Mouse (Mus musculus): ENCODE data around the gene Sptb.

Sptb gene

GRCm38 (mm10) chr12:76673794-76674222 is 36.5 kb downstream of the Sptb start:
- DNase-seq (ENCODE audit: low read depth) = no peak

- DNase-seq (ENCODE audit: low read depth) = no peak
Measured at GRCm38 (mm10) chr12:76672008-76672407, 38.3 kb downstream of the Sptb start.

DNA sequence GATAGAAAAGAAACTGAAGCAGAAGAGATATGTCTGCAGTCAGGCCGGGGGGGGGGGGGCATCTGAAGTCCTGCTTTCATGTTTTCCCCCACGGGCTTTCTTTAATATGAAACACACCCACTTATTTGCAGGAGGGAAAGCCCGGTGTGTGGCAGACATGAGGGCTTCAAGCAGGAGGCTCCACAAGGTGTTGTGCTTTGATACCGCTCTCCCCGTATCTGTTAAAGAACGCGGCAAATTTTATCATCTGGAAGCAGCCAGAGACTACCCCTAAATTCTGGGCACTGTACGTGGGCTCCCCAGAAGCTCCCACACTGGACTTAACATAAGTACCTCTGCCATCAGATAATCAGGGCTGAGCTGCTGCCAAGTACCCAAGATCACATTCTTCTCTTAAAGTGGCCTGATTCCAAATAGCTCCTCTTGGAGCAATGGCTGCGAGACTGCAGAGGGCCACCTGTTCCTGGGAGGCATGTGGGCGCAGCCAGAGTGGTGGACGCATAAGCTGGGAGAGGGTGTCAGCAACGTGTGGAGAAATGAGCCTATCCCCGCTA is 39.7 kb downstream of the Sptb start:
- no peak for DNase-seq (ENCODE audit: low read depth)

DNA sequence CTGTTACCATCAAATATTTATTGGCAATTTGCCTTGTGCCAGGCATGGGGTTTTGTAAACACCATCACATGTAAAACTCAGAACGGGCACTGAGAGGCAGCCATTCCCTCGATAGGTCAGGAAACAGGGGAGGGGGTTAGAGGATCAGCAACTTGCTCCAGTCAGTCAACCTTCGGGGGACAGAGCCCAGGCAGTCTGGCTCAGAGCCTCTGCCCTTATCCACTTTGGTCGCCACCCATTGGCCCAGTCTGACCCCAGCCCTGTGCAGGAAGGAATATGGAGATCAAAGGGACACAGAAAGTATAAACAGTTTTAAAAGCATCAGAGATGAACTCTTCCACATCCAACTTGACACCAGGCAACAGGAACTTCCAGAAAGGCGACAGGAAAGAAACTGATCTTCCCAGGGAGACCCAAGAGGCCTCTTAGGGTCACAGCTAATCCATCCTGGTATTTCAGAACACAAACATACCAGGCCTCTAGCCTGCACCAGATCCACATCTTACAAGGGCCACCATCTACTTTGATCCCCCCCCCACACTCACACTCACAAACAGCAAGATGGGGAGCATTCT is 40.3 kb downstream of the Sptb start:
- no peak for DNase-seq (ENCODE audit: low read depth)

DNA sequence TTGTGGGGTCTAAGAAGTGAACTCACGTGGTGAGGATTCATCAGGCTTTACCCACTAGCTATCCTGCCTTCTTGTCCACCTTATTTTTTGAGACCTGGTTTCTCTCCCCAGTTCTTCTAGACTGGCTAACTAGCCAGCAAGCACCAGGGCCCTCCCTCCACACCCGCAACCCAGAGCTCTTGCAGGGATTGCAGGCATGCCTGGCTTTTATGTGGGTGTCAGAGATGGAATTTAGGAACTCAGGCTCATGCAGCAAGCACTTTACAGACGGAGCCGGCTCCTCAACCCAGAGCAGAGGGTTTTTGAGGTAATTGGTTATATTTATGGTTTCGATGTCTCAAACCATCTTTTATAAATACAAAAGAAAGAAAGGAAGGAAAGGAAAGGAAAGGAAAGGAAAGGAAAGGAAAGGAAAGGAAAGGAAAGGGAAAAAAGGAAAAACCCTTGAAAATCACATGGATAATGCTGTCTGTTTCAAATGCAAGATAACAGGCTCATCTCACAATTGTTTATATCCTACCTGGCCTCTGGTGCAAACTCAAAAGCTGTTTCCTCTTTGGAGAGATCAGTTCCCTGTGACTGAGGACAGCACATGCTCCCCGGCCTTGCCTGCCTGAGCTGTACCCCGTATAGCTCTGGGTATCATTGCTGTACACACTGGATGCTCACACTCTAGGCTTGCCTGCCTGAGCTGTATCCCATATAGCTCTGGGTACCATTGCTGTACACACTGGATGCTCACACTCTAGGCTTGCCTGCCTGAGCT is 41.5 kb downstream of the Sptb start:
- DNase-seq (ENCODE audit: low read depth) = no peak

GRCm38 (mm10) chr12:76651788-76652345 is 58.5 kb downstream of the Sptb start:
- DNase-seq (ENCODE audit: low read depth) = no peak

GRCm38 (mm10) chr12:76649708-76650687 is 60.3 kb downstream of the Sptb start:
- DNase-seq (ENCODE audit: low read depth) = peak; percentile 26

DNA sequence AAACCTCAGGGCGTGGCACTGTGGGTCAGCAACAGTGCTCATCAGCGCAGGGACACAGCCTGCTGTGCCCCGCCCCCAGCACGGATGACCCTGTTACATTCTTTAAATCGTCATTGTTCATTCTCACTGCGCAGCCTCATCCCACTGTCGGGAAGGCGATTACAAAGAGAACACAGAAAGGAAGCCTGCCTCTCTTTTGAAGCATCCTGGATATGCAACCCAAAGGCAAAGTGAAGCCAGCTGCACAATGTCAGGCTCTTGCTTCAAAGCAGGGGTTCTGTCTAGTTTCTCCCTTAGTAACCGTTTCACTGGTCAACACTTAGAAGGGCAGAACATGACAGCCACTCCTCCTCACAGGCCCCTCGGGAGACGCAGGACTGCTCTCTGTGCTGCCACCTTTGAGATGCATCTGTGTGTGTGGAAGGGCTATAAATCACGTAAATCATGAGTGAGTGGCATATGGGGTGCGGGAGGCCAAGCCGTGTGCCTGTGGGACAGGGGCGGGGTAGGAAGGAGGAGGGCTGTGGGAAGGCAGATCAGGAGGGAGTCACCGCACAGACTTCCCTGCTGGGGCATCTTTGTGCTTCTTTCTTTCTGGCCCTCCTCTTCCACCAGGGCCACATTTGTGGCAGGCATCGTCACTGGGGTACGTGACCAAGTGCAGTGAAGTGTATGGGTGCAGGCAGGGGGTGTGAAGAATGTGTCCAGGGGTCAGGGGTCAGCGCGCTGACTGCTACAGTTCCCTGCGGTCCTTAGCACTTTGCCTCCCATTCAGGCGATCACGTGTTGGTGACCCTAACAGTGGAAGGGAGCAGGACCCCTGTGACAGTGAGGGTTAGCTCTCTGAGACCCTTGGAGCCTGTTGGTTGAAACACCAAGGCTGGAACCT is 64.9 kb downstream of the Sptb start:
- no peak for DNase-seq (ENCODE audit: low read depth)

DNA sequence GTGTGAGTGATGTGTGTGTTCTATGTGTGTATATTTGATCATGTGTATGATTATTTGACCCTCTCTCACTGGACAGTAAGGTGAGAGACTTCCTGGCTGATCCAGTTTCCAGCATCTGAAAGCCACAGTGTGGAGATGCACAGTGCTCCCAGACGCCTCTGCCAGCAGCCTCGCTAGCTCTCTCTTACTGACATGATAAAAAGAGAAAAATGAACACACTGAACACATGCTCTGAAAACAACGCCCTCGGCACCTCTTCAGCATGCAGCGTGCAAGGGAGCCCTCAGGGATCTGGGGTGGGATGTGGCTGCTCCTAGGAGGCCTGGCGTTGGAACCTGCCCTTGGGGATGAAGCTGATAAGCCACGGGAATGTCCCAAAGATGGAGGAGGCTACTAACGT is 66.7 kb downstream of the Sptb start:
- no peak for DNase-seq (ENCODE audit: low read depth)

GRCm38 (mm10) chr12:76642616-76643015 is 67.7 kb downstream of the Sptb start:
- peak; percentile 30 for DNase-seq (ENCODE audit: low read depth)

- DNase-seq (ENCODE audit: low read depth) = no peak
Measured at GRCm38 (mm10) chr12:76640620-76641019, 69.7 kb downstream of the Sptb start.

DNA sequence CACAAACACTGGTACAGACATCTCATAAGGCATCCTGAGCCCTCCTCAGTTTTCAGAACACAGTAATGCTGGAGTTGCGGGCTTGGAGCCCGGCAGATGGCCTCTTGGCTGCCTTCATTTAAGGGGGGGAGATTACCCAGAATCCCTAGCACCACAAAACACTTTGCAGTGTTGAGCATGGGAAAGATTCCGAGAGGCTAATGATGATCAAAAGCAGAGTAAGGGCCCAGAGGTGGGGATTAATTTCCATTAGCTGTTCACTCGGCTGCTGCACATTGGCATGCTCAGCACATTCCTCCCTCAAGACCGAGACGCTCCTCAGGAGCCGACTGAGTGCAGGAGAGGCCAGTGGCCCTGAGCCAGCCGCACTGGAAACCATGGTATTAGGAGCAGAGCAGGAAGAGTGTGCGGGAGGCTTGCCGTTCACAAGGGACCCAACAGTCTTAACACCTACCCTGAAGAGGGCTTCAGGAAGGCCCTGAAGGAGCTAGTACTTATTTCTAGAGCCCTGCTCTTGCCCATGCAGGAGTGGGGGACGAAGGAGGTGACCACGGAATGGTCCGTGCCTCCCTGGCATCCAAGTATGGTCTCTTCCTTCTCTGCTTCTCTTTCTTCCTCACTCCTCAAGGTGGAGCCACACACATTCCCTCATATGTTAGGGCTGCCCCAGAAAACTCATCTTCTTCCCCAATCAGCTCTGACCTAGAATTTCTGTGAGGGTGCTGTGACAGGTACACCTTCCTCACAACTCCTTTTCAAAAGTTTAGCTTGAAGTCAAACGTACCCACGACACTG is 75.3 kb downstream of the Sptb start:
- DNase-seq (ENCODE audit: low read depth) = no peak

GRCm38 (mm10) chr12:76623374-76623773 is 87.0 kb downstream of the Sptb start:
- DNase-seq (ENCODE audit: low read depth) = no peak

- DNase-seq (ENCODE audit: low read depth) = no peak
Measured at GRCm38 (mm10) chr12:76619847-76620246, 90.5 kb downstream of the Sptb start.

- DNase-seq (ENCODE audit: low read depth) = no peak
Measured at GRCm38 (mm10) chr12:76618175-76618574, 92.2 kb downstream of the Sptb start.

DNA sequence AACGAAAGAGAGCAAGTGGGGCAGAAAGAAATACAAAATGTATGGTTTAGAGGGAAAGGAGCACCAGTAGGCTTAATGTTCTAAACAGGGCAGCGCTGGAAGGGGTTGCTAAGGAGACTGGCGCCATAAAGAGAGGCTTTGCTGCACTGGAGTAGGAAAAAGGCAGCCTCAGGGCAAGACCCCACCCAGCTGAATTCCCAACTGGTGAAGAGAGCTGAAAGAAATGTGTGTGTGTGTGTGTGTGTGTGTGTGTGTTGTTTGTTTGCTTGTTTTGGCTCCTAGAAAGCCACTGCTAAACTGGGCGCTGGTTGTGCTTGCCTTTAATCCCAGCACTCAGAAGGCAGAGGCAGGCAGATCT is 94.8 kb downstream of the Sptb start:
- DNase-seq (ENCODE audit: low read depth) = no peak

DNA sequence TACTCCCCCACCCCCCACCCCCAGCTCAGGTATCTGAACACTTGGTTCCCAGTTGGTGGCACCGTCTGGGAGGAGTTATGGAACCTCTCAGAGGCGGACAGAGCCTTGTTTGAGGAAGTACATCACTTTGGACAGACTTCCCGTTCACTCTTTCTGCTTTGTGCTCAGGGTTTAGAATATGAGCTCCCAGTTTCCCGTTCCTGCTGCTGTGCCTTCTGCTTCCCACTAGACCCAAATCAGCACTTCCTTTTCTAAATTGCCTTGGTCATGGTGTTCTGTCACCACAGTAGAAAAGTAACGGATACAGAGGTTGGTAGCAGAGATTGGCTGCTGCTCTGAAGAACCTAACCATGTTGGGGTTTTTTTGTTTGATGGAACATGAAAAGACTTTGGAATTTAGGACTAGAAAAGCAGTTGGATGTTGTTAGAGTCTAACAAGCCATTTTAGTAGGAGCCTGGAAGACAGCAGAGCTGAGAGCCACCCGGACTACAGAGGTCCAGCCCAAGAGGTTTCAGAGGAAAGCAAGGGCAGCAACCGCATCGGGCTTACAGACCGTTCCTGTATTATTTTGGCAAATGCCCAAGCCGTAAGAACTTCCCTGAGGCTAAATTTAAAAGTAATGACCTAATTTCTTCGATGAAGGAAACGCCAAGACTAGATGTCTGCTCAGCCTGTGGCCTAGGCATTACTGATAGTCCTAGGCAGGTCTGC is 95.3 kb downstream of the Sptb start:
- DNase-seq (ENCODE audit: low read depth) = peak; percentile 66

DNA sequence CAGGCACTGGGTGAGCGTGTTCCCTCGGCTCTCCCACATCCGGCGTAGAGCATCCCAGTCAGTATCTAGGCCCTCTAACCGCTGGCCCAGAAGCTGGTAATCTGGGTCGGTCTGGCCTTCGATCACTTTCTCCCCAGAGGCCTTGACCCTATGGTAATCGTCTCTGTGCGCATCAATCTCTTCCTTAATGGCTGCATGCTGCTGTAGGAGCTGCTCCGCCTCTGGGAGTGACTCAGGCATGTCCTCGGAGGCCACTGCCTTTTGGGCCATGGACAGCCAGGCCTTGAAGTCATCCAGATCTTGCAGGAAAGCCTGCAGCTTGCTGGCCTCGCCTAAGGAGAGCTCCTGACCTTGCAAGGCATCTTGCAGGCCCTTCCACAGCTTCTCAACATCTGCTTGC is 97.7 kb downstream of the Sptb start:
- no peak for DNase-seq (ENCODE audit: low read depth)

GRCm38 (mm10) chr12:76608997-76609565 is 101.3 kb downstream of the Sptb start:
- DNase-seq (ENCODE audit: low read depth) = no peak
